ENCODE assay signal across 23 mouse cellular contexts in the genomic region with DNA sequence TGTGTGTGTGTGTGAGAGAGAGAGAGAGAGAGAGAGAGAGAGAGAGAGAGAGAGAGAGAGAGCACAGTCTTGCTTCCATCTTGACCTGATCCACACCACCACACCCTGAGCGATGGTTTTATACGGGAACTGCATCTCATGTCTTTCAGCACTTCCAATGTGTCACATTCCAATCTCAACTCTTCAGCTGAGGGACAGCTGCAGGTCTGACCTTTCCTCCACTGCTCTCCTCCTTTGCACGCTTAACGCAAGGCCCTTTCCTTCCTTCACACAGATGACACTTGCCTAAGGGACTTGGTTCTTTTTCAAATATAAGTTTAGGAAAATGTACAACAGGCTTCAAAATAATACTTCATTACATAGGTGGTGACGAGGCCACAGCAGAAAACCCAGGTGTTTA. TPM values are rescaled to one million over a fixed set of nuclear protein-coding genes. Genes with fewer than 3 reads are reported as not detected.
A peak's percentile ranks its signal among the peaks of the same experiment; 100 is the strongest.
DNase-seq lines count a peak whose midpoint lies in the region; ATAC-seq and TF ChIP-seq lines count a peak whose summit lies in the region.
"Had no signal": no experiment of that assay in that cellular context is flagged by ENCODE, and none has a peak within 500 bp of the region (broad histone marks: within the 10 kb centered on the region; RNA-seq: fewer than 3 reads in every experiment).

No protein-coding gene starts in this region.

- no peak for TF ChIP-seq CTCF in gastrocnemius, adult 2 months (IDR thresholded peaks at IDR 0.05)

- H3K4me2 ChIP-seq in heart, embryonic 16.5 days (ENCODE audit: low read depth, low read length) = no peak overlapping the region
- H3K4me2 ChIP-seq: embryonic facial prominence, embryonic 13.5 days; forebrain, embryonic 12.5 days; hindbrain, embryonic 14.5 days; neural tube, embryonic 15.5 days; stomach, embryonic 15.5 days had no signal

- no peak overlapping the region for H3K9ac ChIP-seq in heart, embryonic 16.5 days (ENCODE audit: low read length)
- H3K9ac ChIP-seq: embryonic facial prominence, embryonic 13.5 days; forebrain, embryonic 12.5 days; hindbrain, embryonic 14.5 days; neural tube, embryonic 15.5 days; stomach, embryonic 15.5 days had no signal

- no peak for DNase-seq in gastrocnemius, adult 2 months
- DNase-seq in gastrocnemius, postnatal 10 days = no peak
- DNase-seq in heart, adult 9 months (ENCODE audit: low spot score in 2 of 2) = no peak
- DNase-seq in kidney, postnatal 36 days = no peak
- DNase-seq: cerebellum, adult 11 months; cerebellum, postnatal 14 days; kidney, adult 18-20 months; layer of hippocampus, adult 9-11 months; lung, adult 2 months; right cerebral cortex, adult 18-20 months; right cerebral cortex, postnatal 4 days had no signal

- no peak overlapping the region for H3K4me3 ChIP-seq in gastrocnemius, adult 2 months
- H3K4me3 ChIP-seq in heart, embryonic 16.5 days (ENCODE audit: low read length) = no peak overlapping the region
- peak overlapping the region; percentile 31 for H3K4me3 ChIP-seq in megakaryocyte, embryonic 14.5 days (replicated peaks)
- H3K4me3 ChIP-seq: embryonic facial prominence, embryonic 13.5 days; erythroblast, embryonic 14.5 days; forebrain, embryonic 12.5 days; left cerebral cortex, adult 2 months; midbrain, embryonic 10.5 days; neural tube, embryonic 15.5 days; stomach, embryonic 15.5 days had no signal

- ATAC-seq in heart, embryonic 16.5 days (replicated peaks; ENCODE audit: extremely low read depth, insufficient read depth, low FRiP score) = peak; percentile 54
- no peak for ATAC-seq in megakaryocyte, adult 5-6 weeks (ENCODE audit: poor library complexity, severe bottlenecking)
- ATAC-seq: inflammation-experienced regulatory T-cells, adult 6 months had no signal

- no peaks in the 10 kb centered on the region for H3K27me3 ChIP-seq in heart, embryonic 16.5 days (ENCODE audit: control insufficient read depth, insufficient read depth, low read length)
- H3K27me3 ChIP-seq in megakaryocyte, embryonic 14.5 days (replicated peaks) = peaks cover 37% of the 10 kb centered on the region
- H3K27me3 ChIP-seq: embryonic facial prominence, embryonic 13.5 days; forebrain, embryonic 12.5 days; neural tube, embryonic 15.5 days; stomach, embryonic 15.5 days had no signal

- peak overlapping the region; percentile 38; the same call in 1 of the 2 replicates for H3K27ac ChIP-seq in gastrocnemius, adult 2 months
- peak overlapping the region; percentile 59 for H3K27ac ChIP-seq in heart, embryonic 16.5 days (ENCODE audit: low read length)
- H3K27ac ChIP-seq: embryonic facial prominence, embryonic 13.5 days; forebrain, embryonic 12.5 days; hindbrain, embryonic 14.5 days; left cerebral cortex, adult 2 months; midbrain, embryonic 10.5 days; neural tube, embryonic 15.5 days; stomach, embryonic 15.5 days had no signal

- intact Hi-C loops in gastrocnemius, adult 2 months (cut with DNase I) = no loop called here

- H3K4me1 ChIP-seq in heart, embryonic 16.5 days (ENCODE audit: control insufficient read depth, insufficient read depth, low read length) = peaks cover 26% of the 10 kb centered on the region
- peaks cover 23% of the 10 kb centered on the region for H3K4me1 ChIP-seq in megakaryocyte, embryonic 14.5 days
- H3K4me1 ChIP-seq: embryonic facial prominence, embryonic 13.5 days; forebrain, embryonic 12.5 days; midbrain, embryonic 10.5 days; neural tube, embryonic 15.5 days had no signal

- H3K9me3 ChIP-seq in heart, embryonic 16.5 days (replicated peaks; ENCODE audit: control insufficient read depth, low read length) = no peaks in the 10 kb centered on the region
- H3K9me3 ChIP-seq in megakaryocyte, embryonic 14.5 days = no peaks in the 10 kb centered on the region
- H3K9me3 ChIP-seq: embryonic facial prominence, embryonic 13.5 days; forebrain, embryonic 12.5 days; midbrain, embryonic 10.5 days; neural tube, embryonic 15.5 days; stomach, embryonic 15.5 days had no signal

- 40% methylated on average over 5 of the region's 5 CpGs for WGBS in heart, embryonic 16.5 days

- H3K36me3 ChIP-seq in heart, embryonic 16.5 days (ENCODE audit: control insufficient read depth, insufficient read depth) = no peaks in the 10 kb centered on the region
- no peaks in the 10 kb centered on the region for H3K36me3 ChIP-seq in megakaryocyte, embryonic 14.5 days (replicated peaks; ENCODE audit: low read length)
- H3K36me3 ChIP-seq: embryonic facial prominence, embryonic 13.5 days; forebrain, embryonic 12.5 days; midbrain, embryonic 10.5 days; neural tube, embryonic 15.5 days; stomach, embryonic 15.5 days had no signal

RNA-seq across cellular contexts. Expression of gene Tmed10, which starts 18.9 kb away (rescaled TPM):
- total RNA-seq in gastrocnemius, adult 2 months (2021) = 100 to 1,000 TPM; 112 to 123 TPM
- 100 to 1,000 TPM; 149 to 160 TPM for total RNA-seq in gastrocnemius, postnatal 10 days (2021)
- polyA plus RNA-seq in heart, embryonic 16.5 days (2015; fragmentation: Nextera tagmentation; extraction: Ambion mirVana) = 250 and 253 TPM in 2 replicates
- polyA plus RNA-seq in megakaryocyte, embryonic 14.5 days (2012; ENCODE audit: insufficient read depth, low replicate concordance) = 73.8 and 158 TPM in 2 replicates
- 297 and 300 TPM in 2 replicates for total RNA-seq in megakaryocyte, adult 5-6 weeks (2015)
- total RNA-seq in megakaryocyte, adult 5-6 weeks (2017) = 128 and 157 TPM in 2 replicates

RNA-seq across cellular contexts. Expression of gene Nek9, which starts 54.4 kb away (rescaled TPM):
- 100 to 1,000 TPM in 1 of 2 experiments, 10 to 100 TPM in 1; 99.2 to 131 TPM for total RNA-seq in gastrocnemius, adult 2 months (2021)
- total RNA-seq in gastrocnemius, postnatal 10 days (2021) = 10 to 100 TPM; 50.5 to 50.7 TPM
- polyA plus RNA-seq in heart, embryonic 16.5 days (2015; fragmentation: Nextera tagmentation; extraction: Ambion mirVana) = 19.0 and 20.6 TPM in 2 replicates
- polyA plus RNA-seq in megakaryocyte, embryonic 14.5 days (2012; ENCODE audit: insufficient read depth, low replicate concordance) = 2.0 and 2.6 TPM in 2 replicates
- total RNA-seq in megakaryocyte, adult 5-6 weeks (2015) = 40.9 TPM in 2 replicates
- total RNA-seq in megakaryocyte, adult 5-6 weeks (2017) = 25.1 and 27.9 TPM in 2 replicates
